Mouse (Mus musculus): ENCODE measurements around the gene 4933427I04Rik.
A peak's percentile ranks its signal among the peaks of the same experiment; 100 is the strongest.

The 4933427I04Rik gene

DNA sequence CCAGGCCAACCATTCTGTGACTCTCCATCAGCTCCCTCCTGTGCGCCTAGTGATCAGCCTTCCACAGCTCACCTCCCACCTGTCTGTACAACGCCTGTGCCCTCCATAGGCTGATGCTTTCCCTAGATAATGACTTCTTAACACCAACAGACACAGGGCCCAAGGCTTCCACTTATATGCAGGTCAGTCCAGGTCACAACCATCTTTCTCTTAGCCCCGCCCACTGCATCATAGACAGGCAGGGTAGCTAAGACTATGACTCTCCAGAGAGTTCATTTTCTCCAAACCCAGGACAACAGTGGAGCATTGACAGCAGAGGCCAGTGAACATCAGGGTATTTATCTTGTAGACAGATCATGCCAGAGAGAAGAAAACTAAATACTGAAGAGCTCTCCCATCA, at the start of gene 4933427I04Rik:
Gene 4933427I04Rik, plus strand, starts transcription at position 301 of the 400 bp plus-strand sequence.
- no peak for DNase-seq (ENCODE audit: extremely low read depth, insufficient read length, low spot score)

DNA sequence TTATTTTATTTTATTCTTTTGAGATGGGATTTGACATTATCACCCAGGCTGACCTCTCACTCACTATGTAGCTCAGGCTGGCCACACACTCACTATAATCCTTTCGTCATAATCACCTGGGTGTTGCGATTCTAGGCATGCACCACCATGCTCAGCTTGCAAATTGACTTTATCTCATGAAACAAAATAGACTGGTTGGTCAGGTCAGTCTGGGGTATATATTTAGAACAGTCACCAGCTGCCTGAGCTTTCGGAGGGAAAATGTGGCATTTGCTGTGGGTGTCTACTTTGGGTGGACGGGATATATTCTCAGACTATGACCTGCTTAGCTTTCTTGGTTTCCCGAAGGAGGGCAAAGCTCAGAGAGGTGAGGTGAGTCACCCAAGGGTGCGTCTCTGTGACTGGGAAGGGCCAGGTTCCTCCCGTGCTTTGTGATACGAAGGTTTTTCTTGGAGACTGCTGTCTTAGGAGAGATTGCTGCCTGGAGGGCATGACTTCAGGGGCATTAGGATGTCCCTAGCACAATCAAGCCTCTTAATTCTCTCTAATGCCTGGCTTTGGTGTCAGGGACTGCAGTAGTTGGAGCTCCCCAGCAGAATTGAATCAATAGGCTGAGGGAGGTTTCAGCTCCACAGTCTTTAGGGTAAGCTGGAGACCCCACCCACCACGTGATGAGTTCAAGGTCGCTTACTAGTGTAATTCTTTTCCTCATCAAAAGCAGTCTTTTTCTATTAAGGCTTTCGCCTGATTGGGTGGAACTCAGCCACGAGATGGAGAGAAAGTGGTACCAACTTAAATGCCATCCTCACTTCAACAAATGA, 48.8 kb upstream of the 4933427I04Rik start:
- no peak for DNase-seq (ENCODE audit: extremely low read depth, insufficient read length, low spot score)

DNA sequence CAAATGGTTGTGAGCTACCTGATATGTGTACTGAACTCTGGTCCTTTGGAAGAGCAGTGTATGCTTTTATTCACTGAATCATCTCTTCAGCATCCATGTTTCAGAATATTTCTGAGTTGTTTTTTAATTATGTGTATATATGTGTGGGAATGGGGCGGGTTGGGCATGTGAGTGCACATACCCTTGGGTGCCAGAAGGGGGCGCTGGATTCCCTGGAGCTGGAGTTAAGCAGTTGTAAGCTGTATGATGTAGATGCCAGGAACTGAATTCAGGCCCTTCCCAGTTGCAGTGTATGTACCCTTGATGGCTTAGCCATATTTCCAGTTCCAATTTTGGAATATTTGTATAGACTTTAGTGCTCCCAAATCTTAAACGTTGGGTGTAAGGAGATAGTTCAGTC, 47.0 kb upstream of the 4933427I04Rik start:
- no peak for DNase-seq (ENCODE audit: extremely low read depth, insufficient read length, low spot score)

DNA sequence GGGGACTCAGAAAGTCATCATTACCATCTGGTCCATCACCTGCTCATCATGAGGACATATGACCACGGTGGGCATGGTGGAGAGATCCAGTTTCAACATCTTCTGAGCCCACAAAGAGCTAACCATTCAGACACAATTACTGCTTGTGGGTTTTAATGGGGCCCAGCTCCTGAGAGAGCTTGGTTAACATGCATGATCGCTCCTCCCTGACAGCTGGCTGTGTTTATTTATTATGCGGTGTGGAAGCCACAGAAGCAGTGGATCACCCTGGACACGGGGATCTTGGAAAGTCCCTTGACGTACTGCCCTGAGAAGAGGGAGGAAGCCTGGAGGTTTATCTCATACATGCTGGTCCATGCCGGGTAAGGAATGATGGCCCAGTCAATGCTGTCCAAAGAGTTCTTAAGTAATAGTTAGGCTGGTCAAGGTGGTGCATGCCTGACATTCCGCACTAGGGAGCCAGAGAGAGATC, 45.4 kb upstream of the 4933427I04Rik start:
- DNase-seq (ENCODE audit: extremely low read depth, insufficient read length, low spot score): peak; percentile 73

DNA sequence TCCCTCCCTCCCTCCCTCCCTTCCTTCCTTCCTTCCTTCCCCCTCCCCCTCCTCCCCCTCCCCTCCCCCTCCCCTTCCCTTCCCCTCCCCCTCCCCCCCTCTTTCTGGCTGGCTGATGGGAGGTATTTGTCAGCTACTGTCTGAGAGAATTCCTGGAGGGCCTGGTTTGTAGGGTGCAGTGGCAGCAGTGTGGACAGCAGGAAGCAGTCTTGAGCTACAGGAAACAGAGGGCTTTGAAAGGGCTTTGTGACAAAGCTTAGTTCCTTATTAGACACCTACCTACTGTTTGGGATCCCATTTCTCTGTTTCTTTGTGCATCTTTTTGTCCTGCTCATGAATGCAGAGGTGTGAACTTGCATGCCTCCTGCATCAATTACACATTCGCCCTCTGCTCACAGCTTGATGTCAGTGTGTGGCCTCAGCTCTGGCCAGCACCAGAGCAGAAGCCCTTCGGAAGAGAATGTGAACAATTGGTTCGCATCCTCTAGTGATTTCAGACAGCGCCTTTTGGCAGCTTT, 40.3 kb upstream of the 4933427I04Rik start:
- DNase-seq (ENCODE audit: extremely low read depth, insufficient read length, low spot score): no peak

DNA sequence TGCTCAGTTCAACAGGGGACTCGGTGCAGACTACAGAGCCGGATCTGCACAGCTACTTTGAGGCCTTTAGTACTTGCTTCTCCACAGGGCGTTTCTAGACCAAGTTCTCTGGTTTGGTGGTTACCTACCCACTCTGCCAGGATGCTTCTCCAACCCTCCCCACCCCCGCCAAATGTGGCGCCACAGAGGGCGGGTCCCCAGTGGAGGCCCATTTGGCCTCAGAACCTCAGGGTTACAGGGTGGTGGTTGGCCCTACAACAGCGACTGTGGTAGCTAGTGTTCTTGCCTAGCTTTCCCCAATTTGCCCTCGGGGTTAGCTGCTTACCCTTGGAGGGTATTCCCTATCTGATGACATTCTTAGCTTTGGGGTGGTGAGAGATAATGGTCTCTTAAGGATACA, 17.4 kb upstream of the 4933427I04Rik start:
- DNase-seq (ENCODE audit: extremely low read depth, insufficient read length, low spot score): no peak

- no peak for DNase-seq (ENCODE audit: extremely low read depth, insufficient read length, low spot score)
Measured at GRCm38 (mm10) chr4:123856888-123857287, 2.6 kb upstream of the 4933427I04Rik start.

DNA sequence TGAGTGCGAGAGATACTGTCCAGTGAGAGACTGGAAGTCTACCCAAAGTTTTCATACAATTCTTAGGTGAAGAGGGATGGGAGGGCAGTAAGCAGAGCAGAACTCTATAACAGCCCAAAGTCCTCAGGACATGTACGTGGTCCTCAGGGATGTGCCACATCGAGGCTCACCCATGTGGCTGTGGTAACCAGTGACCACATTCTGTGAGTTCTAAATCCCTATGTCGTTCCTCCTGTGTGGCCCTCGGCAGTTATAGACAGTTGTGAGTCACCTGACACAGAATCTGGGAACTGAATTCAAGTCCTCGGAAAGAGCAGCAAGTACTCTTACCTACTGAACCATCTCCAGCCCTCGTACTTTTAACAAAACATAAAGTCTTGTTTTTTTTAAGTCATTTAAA, 1.4 kb upstream of the 4933427I04Rik start:
- DNase-seq (ENCODE audit: extremely low read depth, insufficient read length, low spot score): no peak

DNA sequence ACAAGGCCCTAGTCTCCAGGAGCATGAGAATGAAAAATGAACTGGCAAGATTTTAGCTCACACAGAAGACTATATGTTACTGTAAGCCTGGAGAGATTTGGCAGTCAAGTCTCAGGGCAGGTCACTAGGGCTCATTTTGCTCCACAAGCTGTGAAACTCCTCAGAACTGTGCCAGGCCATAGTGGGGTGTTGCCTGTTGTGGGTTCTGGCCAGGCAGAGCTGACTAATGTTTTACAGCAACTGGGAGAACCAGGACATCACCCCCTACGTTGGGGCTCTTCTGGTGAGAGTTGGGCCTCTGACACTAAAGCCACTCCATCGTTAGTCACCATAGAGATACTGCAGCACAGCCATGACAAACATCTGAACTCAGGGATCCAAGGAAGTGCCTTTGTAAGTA, 324 bp downstream of the 4933427I04Rik start:
- peak; percentile 30 for DNase-seq (ENCODE audit: extremely low read depth, insufficient read length, low spot score)

- no peak for DNase-seq (ENCODE audit: extremely low read depth, insufficient read length, low spot score)
Measured at GRCm38 (mm10) chr4:123860621-123861020, 1.1 kb downstream of the 4933427I04Rik start.

DNA sequence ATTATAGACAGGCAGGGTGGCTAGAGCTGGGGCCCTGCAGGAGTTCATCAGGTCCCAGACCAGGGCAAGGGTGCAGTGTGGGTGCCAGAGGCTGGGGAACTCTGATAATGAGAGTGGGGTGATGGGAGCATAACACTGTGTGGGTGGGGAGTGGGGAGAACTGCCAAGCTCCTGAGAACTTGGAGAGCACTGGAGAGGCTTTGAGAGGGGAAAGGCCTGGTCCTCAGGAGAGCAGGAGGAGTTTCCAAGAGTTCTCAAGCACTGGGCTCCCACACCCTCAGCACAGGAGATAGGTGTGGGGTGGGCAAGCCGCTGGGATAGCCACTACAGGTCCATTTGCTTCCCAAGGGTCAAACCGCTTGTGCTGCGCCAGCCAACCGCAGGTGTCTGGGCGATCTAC, 34.2 kb downstream of the 4933427I04Rik start:
- no peak for DNase-seq (ENCODE audit: extremely low read depth, insufficient read length, low spot score)

GRCm38 (mm10) chr4:123894295-123894694, 34.8 kb downstream of the 4933427I04Rik start:
- DNase-seq (ENCODE audit: extremely low read depth, insufficient read length, low spot score): no peak

DNA sequence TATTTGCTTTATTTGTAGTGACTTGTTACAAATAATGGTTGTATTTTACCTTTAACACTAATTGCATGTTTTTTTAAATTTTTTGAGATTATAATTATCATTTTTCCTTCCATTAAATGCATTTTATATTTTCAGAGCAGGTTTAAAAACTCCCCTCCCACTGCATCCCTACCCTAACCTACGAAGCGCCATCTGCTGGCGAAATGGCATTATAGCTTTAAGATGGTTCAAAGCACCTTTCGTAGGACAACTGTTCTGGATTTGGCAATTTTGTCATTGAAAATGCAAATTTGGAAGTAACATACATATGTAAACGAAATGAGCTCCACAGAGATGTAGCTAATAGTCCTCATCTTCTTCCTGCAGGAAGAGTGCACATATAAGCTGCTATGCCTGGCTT, 39.2 kb downstream of the 4933427I04Rik start:
- no peak for DNase-seq (ENCODE audit: extremely low read depth, insufficient read length, low spot score)

- DNase-seq (ENCODE audit: extremely low read depth, insufficient read length, low spot score): no peak
Measured at GRCm38 (mm10) chr4:123903432-123903831, 44.0 kb downstream of the 4933427I04Rik start.

DNA sequence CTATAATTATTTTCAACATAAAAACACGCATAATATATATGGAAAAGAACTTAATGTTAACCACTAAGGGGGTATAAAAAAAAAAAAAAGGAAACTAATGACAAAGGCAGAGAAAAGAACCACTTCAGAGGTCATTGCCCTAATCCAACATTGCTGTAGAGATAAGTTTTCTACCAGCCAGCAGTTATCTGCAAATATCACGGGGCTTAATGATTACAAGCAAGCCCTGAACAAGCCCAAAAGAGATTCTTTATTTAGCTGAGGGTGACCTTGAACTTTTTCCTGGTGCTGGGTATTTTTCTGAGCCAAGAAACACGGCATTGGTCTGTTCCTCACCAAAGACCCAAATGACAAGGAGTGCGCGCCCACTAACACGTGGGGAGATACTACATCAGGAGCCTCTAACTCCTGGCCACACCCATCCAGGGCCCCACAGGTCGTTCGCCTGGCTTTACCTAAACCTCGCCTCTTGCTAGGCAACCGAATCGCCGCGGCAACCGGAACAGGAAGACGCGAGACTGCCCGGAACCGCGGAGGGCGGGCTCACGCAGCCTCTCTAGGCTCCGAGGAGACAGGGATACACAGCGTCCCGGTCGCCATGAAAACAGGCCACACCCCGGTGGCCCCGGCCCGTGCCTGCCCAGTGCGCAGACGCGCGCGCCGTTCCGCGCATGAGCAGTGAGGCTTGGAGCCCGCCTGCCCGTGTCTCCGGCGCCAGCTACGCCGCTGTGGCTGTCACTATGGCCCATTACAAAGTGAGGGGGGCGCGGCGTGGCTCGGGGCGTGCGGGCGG, 45.0 kb downstream of the 4933427I04Rik start, which contains the start of gene Mycbp:
Gene Mycbp, plus strand, starts transcription at position 500 of the 793 bp plus-strand sequence.
- peak; percentile 97 for DNase-seq (ENCODE audit: extremely low read depth, insufficient read length, low spot score)

GRCm38 (mm10) chr4:123905126-123905668, 45.7 kb downstream of the 4933427I04Rik start:
- no peak for DNase-seq (ENCODE audit: extremely low read depth, insufficient read length, low spot score)

DNA sequence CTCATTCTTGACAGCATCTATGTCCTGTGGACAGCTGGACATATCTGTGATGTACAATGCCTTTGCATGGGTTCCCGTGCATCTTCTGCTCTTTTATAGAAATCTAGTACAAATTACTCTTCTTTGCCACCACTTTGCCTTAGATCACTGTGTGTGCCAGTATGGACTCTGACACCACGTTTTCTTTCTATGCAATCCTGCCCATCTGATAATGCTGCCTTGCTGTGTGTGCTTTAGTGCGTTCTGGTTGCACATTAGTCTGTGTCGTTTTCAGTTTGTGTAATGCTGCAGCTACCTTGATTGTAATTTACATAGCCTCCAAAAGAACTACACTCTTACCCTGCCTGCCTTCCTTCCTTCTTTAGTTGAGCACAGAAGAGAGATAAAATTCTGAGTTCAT, 52.0 kb downstream of the 4933427I04Rik start:
- no peak for DNase-seq (ENCODE audit: extremely low read depth, insufficient read length, low spot score)

- no peak for DNase-seq (ENCODE audit: extremely low read depth, insufficient read length, low spot score)
Measured at GRCm38 (mm10) chr4:123912431-123912830, 53.0 kb downstream of the 4933427I04Rik start.
